ENCODE assay signal across 30 mouse cellular contexts in genomic region chr1:55605450-55605849, GRCm38 (mm10).
DNase-seq lines count a peak whose midpoint lies in the region; ATAC-seq and TF ChIP-seq lines count a peak whose summit lies in the region.
"Had no signal": no experiment of that assay in that cellular context is flagged by ENCODE, and none has a peak within 500 bp of the region (broad histone marks: within the 10 kb centered on the region; RNA-seq: fewer than 3 reads in every experiment).

No protein-coding gene starts in this region.

- H3K36me3 ChIP-seq in forebrain, embryonic 13.5 days (ENCODE audit: poor library complexity, severe bottlenecking), result no peaks in the 10 kb centered on the region
- no peaks in the 10 kb centered on the region for H3K36me3 ChIP-seq in forebrain, embryonic 12.5 days (replicated peaks)
- H3K36me3 ChIP-seq in kidney, embryonic 15.5 days, result no peaks in the 10 kb centered on the region
- no peaks in the 10 kb centered on the region for H3K36me3 ChIP-seq in midbrain, embryonic 15.5 days (replicated peaks)
- H3K36me3 ChIP-seq in midbrain, postnatal 0 days (ENCODE audit: insufficient read depth, low read length), result no peaks in the 10 kb centered on the region
- H3K36me3 ChIP-seq: embryonic facial prominence, embryonic 10.5 days; embryonic facial prominence, embryonic 13.5 days; forebrain, embryonic 15.5 days; G1E; heart, embryonic 10.5 days; heart, embryonic 13.5 days had no signal

- H3K4me2 ChIP-seq in forebrain, embryonic 13.5 days, result no peak overlapping the region
- no peak overlapping the region for H3K4me2 ChIP-seq in forebrain, embryonic 12.5 days
- no peak overlapping the region for H3K4me2 ChIP-seq in kidney, embryonic 15.5 days
- H3K4me2 ChIP-seq in midbrain, embryonic 15.5 days, result no peak overlapping the region
- no peak overlapping the region for H3K4me2 ChIP-seq in midbrain, postnatal 0 days (ENCODE audit: low read depth, low read length, poor library complexity, severe bottlenecking)
- H3K4me2 ChIP-seq: embryonic facial prominence, embryonic 13.5 days; forebrain, embryonic 15.5 days; heart, embryonic 13.5 days; hindbrain, embryonic 14.5 days had no signal

- WGBS in forebrain, embryonic 13.5 days, result 64% methylated on average over 4 of the region's 4 CpGs
- WGBS in forebrain, embryonic 12.5 days, result 58% methylated on average over 4 of the region's 4 CpGs
- 74% methylated on average over 4 of the region's 4 CpGs for WGBS in kidney, embryonic 15.5 days
- WGBS in midbrain, embryonic 15.5 days, result 53% methylated on average over 4 of the region's 4 CpGs
- 68% methylated on average over 4 of the region's 4 CpGs for WGBS in midbrain, postnatal 0 days

- H3K27me3 ChIP-seq in forebrain, embryonic 13.5 days, result no peaks in the 10 kb centered on the region
- no peaks in the 10 kb centered on the region for H3K27me3 ChIP-seq in forebrain, embryonic 12.5 days
- no peaks in the 10 kb centered on the region for H3K27me3 ChIP-seq in kidney, embryonic 15.5 days
- H3K27me3 ChIP-seq in midbrain, embryonic 15.5 days (replicated peaks), result no peaks in the 10 kb centered on the region
- H3K27me3 ChIP-seq in midbrain, postnatal 0 days (ENCODE audit: insufficient read depth, low read length), result no peaks in the 10 kb centered on the region
- H3K27me3 ChIP-seq: embryonic facial prominence, embryonic 13.5 days; forebrain, embryonic 15.5 days; heart, embryonic 13.5 days; Patski had no signal

- H3K9me3 ChIP-seq in forebrain, embryonic 13.5 days (replicated peaks), result no peaks in the 10 kb centered on the region
- H3K9me3 ChIP-seq in forebrain, embryonic 12.5 days, result no peaks in the 10 kb centered on the region
- H3K9me3 ChIP-seq in kidney, embryonic 15.5 days (replicated peaks), result no peaks in the 10 kb centered on the region
- no peaks in the 10 kb centered on the region for H3K9me3 ChIP-seq in midbrain, embryonic 15.5 days
- H3K9me3 ChIP-seq in midbrain, postnatal 0 days (ENCODE audit: low read length), result no peaks in the 10 kb centered on the region
- H3K9me3 ChIP-seq: embryonic facial prominence, embryonic 10.5 days; embryonic facial prominence, embryonic 13.5 days; forebrain, embryonic 15.5 days; G1E; heart, embryonic 10.5 days; heart, embryonic 13.5 days had no signal

- no peak for DNase-seq in kidney, adult 18-20 months
- DNase-seq in midbrain, postnatal 0 days (ENCODE audit: low spot score), result no peak
- peak; percentile 22 for DNase-seq in ES-CJ7 (ENCODE audit: low read depth, low spot score)
- no peak for DNase-seq in urinary bladder, postnatal 36 days (ENCODE audit: low spot score in 2 of 2)
- DNase-seq: adrenal gland, adult 2 months; adrenal gland, postnatal 14 days; cerebellum, adult 11-12 months; cerebellum, adult 8-10 months; cerebellum, postnatal 10 days; cerebellum, postnatal 36 days; embryo, embryonic 11 days; gastrocnemius, postnatal 10 days; gastrocnemius, postnatal 36 days; heart, adult 2 months; heart, postnatal 14 days; heart, postnatal 4 days had no signal

- no peak for TF ChIP-seq CTCF in midbrain, postnatal 0 days (IDR thresholded peaks at IDR 0.05)

- no peak overlapping the region for H3K9ac ChIP-seq in forebrain, embryonic 13.5 days
- H3K9ac ChIP-seq in forebrain, embryonic 12.5 days, result no peak overlapping the region
- no peak overlapping the region for H3K9ac ChIP-seq in kidney, embryonic 15.5 days
- no peak overlapping the region for H3K9ac ChIP-seq in midbrain, embryonic 15.5 days
- H3K9ac ChIP-seq in midbrain, postnatal 0 days (replicated peaks; ENCODE audit: low read length, poor library complexity, severe bottlenecking), result no peak overlapping the region
- H3K9ac ChIP-seq: embryonic facial prominence, embryonic 13.5 days; forebrain, embryonic 15.5 days; heart, embryonic 13.5 days; hindbrain, embryonic 14.5 days had no signal

- H3K4me1 ChIP-seq in forebrain, embryonic 13.5 days, result no peaks in the 10 kb centered on the region
- H3K4me1 ChIP-seq in forebrain, embryonic 12.5 days, result no peaks in the 10 kb centered on the region
- H3K4me1 ChIP-seq in kidney, embryonic 15.5 days, result peaks cover 41% of the 10 kb centered on the region
- no peaks in the 10 kb centered on the region for H3K4me1 ChIP-seq in midbrain, embryonic 15.5 days
- H3K4me1 ChIP-seq in midbrain, postnatal 0 days (ENCODE audit: insufficient read depth, low read length), result no peaks in the 10 kb centered on the region
- H3K4me1 ChIP-seq: embryonic facial prominence, embryonic 10.5 days; embryonic facial prominence, embryonic 13.5 days; forebrain, embryonic 15.5 days had no signal

- H3K4me3 ChIP-seq in forebrain, embryonic 13.5 days, result no peak overlapping the region
- H3K4me3 ChIP-seq in forebrain, embryonic 12.5 days (replicated peaks), result no peak overlapping the region
- no peak overlapping the region for H3K4me3 ChIP-seq in kidney, embryonic 15.5 days (replicated peaks)
- H3K4me3 ChIP-seq in midbrain, embryonic 15.5 days, result no peak overlapping the region
- H3K4me3 ChIP-seq in midbrain, postnatal 0 days (ENCODE audit: low read depth, low read length), result no peak overlapping the region
- H3K4me3 ChIP-seq: embryonic facial prominence, embryonic 10.5 days; embryonic facial prominence, embryonic 13.5 days; erythroblast, embryonic 14.5 days; forebrain, embryonic 15.5 days; heart, adult 2 months; heart, embryonic 10.5 days; heart, embryonic 13.5 days had no signal

- peak; percentile 53; the same call in 1 of the 2 replicates for ATAC-seq in forebrain, embryonic 13.5 days
- ATAC-seq in forebrain, embryonic 12.5 days (ENCODE audit: low FRiP score), result no peak
- no peak for ATAC-seq in kidney, embryonic 15.5 days (replicated peaks; ENCODE audit: low FRiP score)
- peak; percentile 72 for ATAC-seq in midbrain, embryonic 15.5 days (replicated peaks)
- ATAC-seq in midbrain, postnatal 0 days (ENCODE audit: low FRiP score), result no peak
- ATAC-seq: forebrain, embryonic 15.5 days; hindbrain, postnatal 0 days; Patski had no signal

- H3K27ac ChIP-seq in forebrain, embryonic 13.5 days, result no peak overlapping the region
- H3K27ac ChIP-seq in forebrain, embryonic 12.5 days, result no peak overlapping the region
- peak overlapping the region; percentile 79 for H3K27ac ChIP-seq in kidney, embryonic 15.5 days
- H3K27ac ChIP-seq in midbrain, embryonic 15.5 days, result no peak overlapping the region
- no peak overlapping the region for H3K27ac ChIP-seq in midbrain, postnatal 0 days (ENCODE audit: low read depth, low read length)
- H3K27ac ChIP-seq: embryonic facial prominence, embryonic 10.5 days; embryonic facial prominence, embryonic 13.5 days; forebrain, embryonic 15.5 days; heart, adult 2 months; heart, embryonic 10.5 days; heart, embryonic 13.5 days; hindbrain, embryonic 14.5 days; hindbrain, postnatal 0 days had no signal

Comparison
In these comparisons a context has a peak if more than half of its experiments do, and no peak if none do; other contexts are left out.
1. ATAC-seq: peak in forebrain, embryonic 13.5 days (single experiment) and midbrain, embryonic 15.5 days (single experiment); none in forebrain, embryonic 12.5 days (single experiment), kidney, embryonic 15.5 days (single experiment) and midbrain, postnatal 0 days (single experiment).